Mouse (Mus musculus): ENCODE results near the gene Nav2. TPM values are rescaled to one million over a fixed set of nuclear protein-coding genes. Genes with fewer than 3 reads are reported as not detected.

The Nav2 gene
- polyA plus RNA-seq, 1 experiment from 2014 or later: 6.0 TPM

GRCm38 (mm10) chr7:49407688-49408087 lies 499.2 kb downstream of the Nav2 start:
- Histone ChIP-seq H3K4me3 (ENCODE audit: low read depth, low read length) (no peak overlapping the region), H3K4me1 (replicated peaks; ENCODE audit: control insufficient read depth, insufficient read depth) (no peaks in the 10 kb centered on the region), H3K4me2 (replicated peaks; ENCODE audit: low read depth) (no peak overlapping the region), H3K9ac (ENCODE audit: low read length) (no peak overlapping the region), H3K27ac (replicated peaks) (no peak overlapping the region), H3K27me3 (ENCODE audit: control insufficient read depth, insufficient read depth, low read length) (no peaks in the 10 kb centered on the region), H3K36me3 (ENCODE audit: control insufficient read depth, insufficient read depth, low read length) (no peaks in the 10 kb centered on the region), H3K9me3 (ENCODE audit: control insufficient read depth, low read length) (no peaks in the 10 kb centered on the region)
- no peak for ATAC-seq (ENCODE audit: low FRiP score, low TSS enrichment)
- no peak for DNase-seq (ENCODE audit: low spot score)
- 90% methylated on average over 9 of the region's 9 CpGs for WGBS
- TF ChIP-seq CTCF (IDR thresholded peaks at IDR 0.05; ENCODE audit: low read depth): no peak
- no peak for TF ChIP-seq EP300 (optimal IDR thresholded peaks at IDR 0.05)

DNA sequence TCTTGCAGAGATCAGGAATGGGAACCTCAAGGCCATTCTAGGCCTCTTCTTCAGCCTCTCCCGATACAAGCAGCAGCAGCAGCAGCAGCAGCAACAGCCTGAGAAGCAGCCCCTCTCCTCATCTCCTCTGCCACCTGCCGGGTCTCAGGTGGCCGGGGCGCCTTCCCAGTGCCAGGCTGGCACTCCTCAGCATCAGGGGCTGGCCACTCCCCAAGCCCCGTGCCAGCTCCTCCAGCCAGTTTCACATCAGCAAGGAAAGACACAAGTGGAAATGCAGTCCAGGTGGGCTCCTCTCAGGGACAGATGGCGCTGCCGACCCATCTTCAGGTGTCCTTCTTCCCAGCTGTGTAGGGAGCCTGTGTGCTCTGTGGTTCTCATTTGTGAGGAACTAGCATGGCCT lies 500.1 kb downstream of the Nav2 start:
- Histone ChIP-seq H3K4me2 (replicated peaks; ENCODE audit: low read depth) (no peak overlapping the region), H3K27ac (replicated peaks) (no peak overlapping the region), H3K36me3 (ENCODE audit: control insufficient read depth, insufficient read depth, low read length) (no peaks in the 10 kb centered on the region), H3K4me3 (ENCODE audit: low read depth, low read length) (no peak overlapping the region), H3K9me3 (ENCODE audit: control insufficient read depth, low read length) (no peaks in the 10 kb centered on the region), H3K27me3 (ENCODE audit: control insufficient read depth, insufficient read depth, low read length) (no peaks in the 10 kb centered on the region), H3K4me1 (replicated peaks; ENCODE audit: control insufficient read depth, insufficient read depth) (no peaks in the 10 kb centered on the region), H3K9ac (ENCODE audit: low read length) (no peak overlapping the region)
- no peak for DNase-seq (ENCODE audit: low spot score)
- 84% methylated on average over 7 of the region's 7 CpGs for WGBS
- ATAC-seq (ENCODE audit: low FRiP score, low TSS enrichment): no peak
- TF ChIP-seq CTCF (IDR thresholded peaks at IDR 0.05; ENCODE audit: low read depth): no peak
- no peak for TF ChIP-seq EP300 (optimal IDR thresholded peaks at IDR 0.05)

- Histone ChIP-seq H3K27me3 (ENCODE audit: control insufficient read depth, insufficient read depth, low read length) (no peaks in the 10 kb centered on the region), H3K36me3 (ENCODE audit: control insufficient read depth, insufficient read depth, low read length) (no peaks in the 10 kb centered on the region), H3K27ac (replicated peaks) (no peak overlapping the region), H3K4me2 (replicated peaks; ENCODE audit: low read depth) (no peak overlapping the region), H3K4me3 (ENCODE audit: low read depth, low read length) (no peak overlapping the region), H3K4me1 (replicated peaks; ENCODE audit: control insufficient read depth, insufficient read depth) (no peaks in the 10 kb centered on the region), H3K9ac (ENCODE audit: low read length) (no peak overlapping the region), H3K9me3 (ENCODE audit: control insufficient read depth, low read length) (no peaks in the 10 kb centered on the region)
- ATAC-seq (ENCODE audit: low FRiP score, low TSS enrichment) (no peak), DNase-seq (ENCODE audit: low spot score) (no peak)
- 88% methylated on average over 3 of the region's 3 CpGs for WGBS
- TF ChIP-seq EP300 (optimal IDR thresholded peaks at IDR 0.05): no peak
- no peak for TF ChIP-seq CTCF (IDR thresholded peaks at IDR 0.05; ENCODE audit: low read depth)
These were observed 500.7 kb downstream of the Nav2 start for GRCm38 (mm10) chr7:49409265-49409664.

GRCm38 (mm10) chr7:49410188-49410587 lies 501.7 kb downstream of the Nav2 start:
- no peak for ATAC-seq (ENCODE audit: low FRiP score, low TSS enrichment)
- Histone ChIP-seq H3K4me1 (replicated peaks; ENCODE audit: control insufficient read depth, insufficient read depth) (no peaks in the 10 kb centered on the region), H3K9ac (ENCODE audit: low read length) (no peak overlapping the region), H3K27me3 (ENCODE audit: control insufficient read depth, insufficient read depth, low read length) (no peaks in the 10 kb centered on the region), H3K4me3 (ENCODE audit: low read depth, low read length) (no peak overlapping the region), H3K36me3 (ENCODE audit: control insufficient read depth, insufficient read depth, low read length) (no peaks in the 10 kb centered on the region), H3K9me3 (ENCODE audit: control insufficient read depth, low read length) (no peaks in the 10 kb centered on the region), H3K4me2 (replicated peaks; ENCODE audit: low read depth) (no peak overlapping the region), H3K27ac (replicated peaks) (no peak overlapping the region)
- 87% methylated on average over 5 of the region's 5 CpGs for WGBS
- TF ChIP-seq CTCF (IDR thresholded peaks at IDR 0.05; ENCODE audit: low read depth): no peak
- no peak for TF ChIP-seq EP300 (optimal IDR thresholded peaks at IDR 0.05)
- DNase-seq (ENCODE audit: low spot score): no peak

DNA sequence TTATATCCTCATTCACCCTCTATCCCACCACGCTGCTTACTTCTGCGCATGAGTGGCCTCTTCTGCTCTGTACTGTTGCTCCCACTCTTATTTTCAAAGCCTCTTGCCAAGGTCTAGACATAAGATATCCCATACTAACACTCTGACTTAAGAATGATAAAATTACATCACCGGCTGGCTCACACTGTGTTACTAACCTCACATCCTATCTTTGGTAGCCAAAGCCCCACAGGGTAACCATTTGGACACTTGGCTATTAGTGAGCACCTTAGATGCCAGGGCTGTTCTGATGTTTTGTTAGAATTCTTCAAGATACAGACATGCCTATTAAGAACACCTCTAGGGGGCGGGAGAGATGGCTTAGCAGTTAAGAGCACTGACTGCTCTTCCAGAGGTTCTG lies 502.4 kb downstream of the Nav2 start:
- Histone ChIP-seq H3K9me3 (ENCODE audit: control insufficient read depth, low read length) (no peaks in the 10 kb centered on the region), H3K36me3 (ENCODE audit: control insufficient read depth, insufficient read depth, low read length) (no peaks in the 10 kb centered on the region), H3K4me3 (ENCODE audit: low read depth, low read length) (no peak overlapping the region), H3K4me2 (replicated peaks; ENCODE audit: low read depth) (no peak overlapping the region), H3K27me3 (ENCODE audit: control insufficient read depth, insufficient read depth, low read length) (no peaks in the 10 kb centered on the region), H3K9ac (ENCODE audit: low read length) (no peak overlapping the region), H3K4me1 (replicated peaks; ENCODE audit: control insufficient read depth, insufficient read depth) (no peaks in the 10 kb centered on the region), H3K27ac (replicated peaks) (no peak overlapping the region)
- ATAC-seq (ENCODE audit: low FRiP score, low TSS enrichment): no peak
- 90% methylated on average over 4 of the region's 4 CpGs for WGBS
- no peak for DNase-seq (ENCODE audit: low spot score)
- no peak for TF ChIP-seq CTCF (IDR thresholded peaks at IDR 0.05; ENCODE audit: low read depth)
- TF ChIP-seq EP300 (optimal IDR thresholded peaks at IDR 0.05): no peak

- WGBS: 67% methylated on average over 9 of the region's 9 CpGs
- no peak overlapping the region for H3K27ac ChIP-seq (replicated peaks)
- no peaks in the 10 kb centered on the region for H3K4me1 ChIP-seq (replicated peaks; ENCODE audit: control insufficient read depth, insufficient read depth)
- H3K9me3 ChIP-seq (ENCODE audit: control insufficient read depth, low read length): no peaks in the 10 kb centered on the region
- H3K4me3 ChIP-seq (ENCODE audit: low read depth, low read length): no peak overlapping the region
- no peak overlapping the region for H3K9ac ChIP-seq (ENCODE audit: low read length)
- TF ChIP-seq CTCF (IDR thresholded peaks at IDR 0.05; ENCODE audit: low read depth) (no peak), EP300 (optimal IDR thresholded peaks at IDR 0.05) (no peak)
- no peak for ATAC-seq (ENCODE audit: low FRiP score, low TSS enrichment)
- no peak overlapping the region for H3K4me2 ChIP-seq (replicated peaks; ENCODE audit: low read depth)
- DNase-seq (ENCODE audit: low spot score): no peak
- H3K36me3 ChIP-seq (ENCODE audit: control insufficient read depth, insufficient read depth, low read length): no peaks in the 10 kb centered on the region
- H3K27me3 ChIP-seq (ENCODE audit: control insufficient read depth, insufficient read depth, low read length): no peaks in the 10 kb centered on the region
These were observed 503.3 kb downstream of the Nav2 start for GRCm38 (mm10) chr7:49411803-49412202.
